Mouse (Mus musculus) common myeloid progenitor, adult 5-6 weeks (primary cell): ENCODE data around the gene Stxbp4. TPM values are rescaled to one million over a fixed set of nuclear protein-coding genes. Genes with fewer than 3 reads are reported as not detected.
A peak's percentile ranks its signal among the peaks of the same experiment; 100 is the strongest.

Experiments used
- ATAC-seq: replicated peaks from 2 replicates; pipeline ENCODE4 v1.8.0; 2016; ENCODE audit warnings: low read depth, mild to moderate bottlenecking, moderate TSS enrichment, inconsistent platforms; ENCODE audit not compliant: poor library complexity, severe bottlenecking
- total RNA-seq: library from RNA; stranded (forward); fragments of 200-1000, 187-1606 nt; gene quantifications from 2 replicates; pipeline ENCODE4 v1.2.3, GENCODE M21; 2017

The Stxbp4 gene
- total RNA-seq, 1 experiment from 2014 or later: 9.0 TPM

- ATAC-seq: no peak
Observed at GRCm38 (mm10) chr11:90484750-90485637, 152.9 kb downstream of the Stxbp4 start.

GRCm38 (mm10) chr11:90483766-90484165 lies 154.1 kb downstream of the Stxbp4 start:
- ATAC-seq: no peak

GRCm38 (mm10) chr11:90481828-90482227 lies 156.1 kb downstream of the Stxbp4 start:
- no peak for ATAC-seq

DNA sequence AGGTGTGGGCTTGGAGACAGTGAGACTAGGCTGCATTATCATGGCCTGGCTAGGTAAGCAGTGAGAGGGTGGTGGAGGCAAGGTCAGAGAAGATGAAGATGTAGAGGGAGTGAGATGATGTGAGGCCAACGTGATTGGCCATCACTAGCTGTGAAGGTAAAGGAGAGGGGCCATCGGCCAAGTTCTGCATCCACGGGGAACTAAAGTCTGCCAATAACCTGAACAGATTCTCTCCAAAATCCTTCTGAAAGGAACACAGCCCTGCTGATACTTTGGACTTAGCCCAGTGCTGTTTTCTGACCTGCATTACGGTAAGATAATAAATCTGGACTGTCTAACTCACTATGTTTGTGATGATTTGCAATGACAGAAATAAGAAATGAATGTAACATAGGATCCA lies 167.6 kb downstream of the Stxbp4 start:
- no peak for ATAC-seq

GRCm38 (mm10) chr11:90464046-90464595 lies 173.8 kb downstream of the Stxbp4 start:
- no peak for ATAC-seq

DNA sequence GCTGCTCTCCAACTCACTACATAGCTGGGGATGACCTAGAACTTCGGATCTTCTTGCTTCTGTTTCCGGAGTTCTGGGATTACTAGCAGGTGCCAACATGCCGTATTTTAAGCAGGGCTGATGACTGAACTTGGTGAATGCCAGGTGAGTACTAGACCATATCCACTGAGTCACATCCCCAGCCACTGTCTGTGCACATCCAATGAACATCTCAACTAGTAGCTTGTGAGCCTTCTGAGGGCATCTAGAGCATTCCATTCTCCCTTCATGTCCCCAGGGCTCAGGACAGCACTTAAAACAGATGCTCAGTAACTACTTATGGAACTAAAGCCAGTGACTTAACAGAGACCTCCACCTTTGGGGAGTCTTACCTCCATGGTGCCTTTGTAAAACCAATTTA lies 177.4 kb downstream of the Stxbp4 start:
- no peak for ATAC-seq

DNA sequence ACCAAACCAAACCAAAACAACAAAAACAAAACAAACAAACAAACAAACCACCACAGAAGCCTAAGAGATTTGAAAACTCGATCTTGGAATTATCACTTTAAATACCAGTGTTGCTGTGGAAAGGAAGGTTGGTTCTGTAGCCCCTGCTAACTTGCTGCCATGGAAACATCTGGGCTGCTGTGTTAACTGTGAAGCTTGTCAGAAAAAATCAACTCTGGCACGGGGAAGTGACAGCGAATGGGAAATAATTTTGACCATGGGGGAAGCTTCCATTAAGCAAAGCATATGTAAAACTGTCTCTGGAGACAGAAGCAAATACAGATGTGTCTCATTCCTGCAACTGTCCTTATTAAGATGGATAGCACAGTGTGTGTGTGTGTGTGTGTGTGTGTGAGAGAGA lies 185.8 kb downstream of the Stxbp4 start:
- no peak for ATAC-seq

- ATAC-seq: no peak
Observed at GRCm38 (mm10) chr11:90451506-90451905, 186.4 kb downstream of the Stxbp4 start.

- peak; percentile 73 for ATAC-seq
Observed at GRCm38 (mm10) chr11:90442462-90442861, 195.4 kb downstream of the Stxbp4 start.

GRCm38 (mm10) chr11:90440851-90441250 lies 197.0 kb downstream of the Stxbp4 start:
- no peak for ATAC-seq

GRCm38 (mm10) chr11:90438768-90439167 lies 199.1 kb downstream of the Stxbp4 start:
- ATAC-seq: no peak

Other genes with a start within 250 kb of the Stxbp4 start
- gene Hlf, start 247.2 kb downstream of the Stxbp4 start, total RNA-seq: 9.2 and 15.9 TPM in 2 replicates
- 14.7 and 36.2 TPM in 2 replicates for gene Cox11, start 89 bp upstream of the Stxbp4 start, total RNA-seq
- 39.1 and 44.7 TPM in 2 replicates for gene Tom1l1, start 50.3 kb upstream of the Stxbp4 start, total RNA-seq